Mouse (Mus musculus) hindbrain, postnatal 0 days (tissue): ENCODE data around the gene Gm10282. TPM values are rescaled to one million over a fixed set of nuclear protein-coding genes. Genes with fewer than 3 reads are reported as not detected.

Experiments used
- ATAC-seq: fragments of 200-750 bp; cut with Nextera tagmentation; 2 replicates; pipeline ENCODE4 v1.8.0; 2017; ENCODE audit warnings: mild to moderate bottlenecking, moderate TSS enrichment, moderate library complexity
- DNase-seq: peaks from one replicate; pipeline ENCODE4 v3.0.0-alpha.2; 2015; ENCODE audit warnings: low spot score
- H3K27ac ChIP-seq: fragments of 300-500 bp; sonication (generic); 2 replicates; pipeline ENCODE4 v1.5.1; 2014; ENCODE audit warnings: mild to moderate bottlenecking
- H3K27me3 ChIP-seq: fragments of 300-500 bp; sonication (generic); 2 replicates; pipeline ENCODE4 v1.6.1; 2014; ENCODE audit warnings: low read length, mixed read lengths; ENCODE audit not compliant: insufficient read depth
- H3K36me3 ChIP-seq: fragments of 300-500 bp; sonication (generic); 2 replicates; pipeline ENCODE4 v1.6.1; 2014; ENCODE audit warnings: low read length, mixed read lengths; ENCODE audit not compliant: insufficient read depth
- H3K4me1 ChIP-seq: fragments of 300-500 bp; sonication (generic); 2 replicates; pipeline ENCODE4 v1.6.1; 2014; ENCODE audit warnings: antibody characterized with exemption, low read length, mixed read lengths; ENCODE audit not compliant: insufficient read depth
- H3K4me2 ChIP-seq: fragments of 300-500 bp; sonication (generic); 2 replicates; pipeline ENCODE4 v1.6.1; 2014; ENCODE audit warnings: low read depth, mild to moderate bottlenecking, low read length, moderate library complexity, mixed read lengths
- H3K4me3 ChIP-seq: fragments of 300-500 bp; sonication (generic); 2 replicates; pipeline ENCODE4 v1.5.1; 2014; ENCODE audit warnings: low read length
- H3K9ac ChIP-seq: fragments of 300-500 bp; sonication (generic); replicated peaks from 2 replicates; pipeline ENCODE4 v1.6.1; 2014; ENCODE audit warnings: mild to moderate bottlenecking, low read length, moderate library complexity, mixed read lengths
- H3K9me3 ChIP-seq: fragments of 300-500 bp; sonication (generic); 2 replicates; pipeline ENCODE4 v1.6.1; 2016; ENCODE audit warnings: low read length, mixed read lengths
- CTCF ChIP-seq: IDR thresholded peaks from 2 replicates; pipeline ENCODE4 v1.5.1; 2016; ENCODE audit warnings: antibody characterized with exemption, control low read depth, low read depth
- WGBS: fragments of 180-500 bp; shearing (Covaris S2); extraction: QIAGEN DNeasy Blood & Tissue Kit; methylation state at CpG from one replicate; pipeline ENCODE4 v1.1.7; 2014; 5-methylcytosine and 5-hydroxymethylcytosine counted together
- polyA plus RNA-seq: library from polyadenylated mRNA; unstranded; fragments of >200 nt; fragmentation: Nextera tagmentation; extraction: Ambion mirVana; gene quantifications from 2 replicates; pipeline ENCODE4 v1.2.1, GENCODE M21; 2015
- total RNA-seq: library from RNA; depleted of rRNA; stranded (reverse); fragments of >200 nt; gene quantifications from 2 replicates; pipeline ENCODE4 v1.2.3, GENCODE M21; 2014

Gene Gm10282
- total and polyA plus RNA-seq, 2 experiments from 2014 or later, result 1.5 to 12.3 TPM

DNA sequence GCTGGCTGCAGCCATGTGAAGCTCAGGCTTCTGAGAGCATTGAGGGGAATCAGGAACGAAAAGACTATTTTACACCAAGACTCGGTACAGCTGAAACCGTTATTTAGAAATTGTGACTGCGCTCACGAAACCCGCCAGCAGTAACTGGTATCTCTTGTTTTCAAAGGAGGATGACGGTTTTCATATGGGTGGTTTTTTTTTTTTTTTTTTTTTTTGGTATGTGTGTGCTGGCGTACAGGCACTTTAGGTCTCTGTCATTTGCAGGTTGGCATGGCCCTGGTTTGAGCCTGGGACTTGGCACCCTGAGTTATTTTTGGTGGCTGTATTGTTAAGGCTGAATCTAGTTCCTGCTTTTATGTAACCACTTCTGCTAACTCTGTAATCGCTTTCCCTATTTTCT is 44.8 kb upstream of the Gm10282 start:
- Histone ChIP-seq H3K27me3 (no peaks in the 10 kb centered on the region), H3K27ac (no peak overlapping the region), H3K4me1 (no peaks in the 10 kb centered on the region), H3K9me3 (no peaks in the 10 kb centered on the region), H3K4me3 (no peak overlapping the region), H3K4me2 (no peak overlapping the region), H3K36me3 (peaks cover 19% of the 10 kb centered on the region), H3K9ac (no peak overlapping the region)
- WGBS, result 89% methylated on average over 9 of the region's 9 CpGs
- no peak for DNase-seq
- ATAC-seq, result no peak
- TF ChIP-seq CTCF, result no peak

DNA sequence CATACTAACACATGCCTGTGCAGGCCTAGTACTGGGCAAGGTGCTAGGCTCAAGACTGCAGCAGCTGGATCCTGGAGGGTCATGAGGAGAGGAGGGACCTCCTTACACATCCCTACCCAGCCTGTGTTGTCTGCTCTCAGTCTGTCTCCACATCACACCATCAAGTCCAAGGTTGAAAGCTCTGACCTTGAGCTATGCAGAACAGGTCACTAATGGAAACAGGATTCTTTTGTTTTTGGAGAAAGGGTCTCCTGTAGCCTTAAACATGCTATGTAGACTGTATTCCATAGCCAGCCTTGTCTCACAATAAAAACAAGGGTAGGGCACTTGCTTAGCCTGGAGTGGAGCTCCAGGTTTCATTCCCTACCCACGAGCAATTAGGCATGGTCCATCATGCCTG is 43.9 kb upstream of the Gm10282 start:
- DNase-seq, result no peak
- H3K9me3 ChIP-seq, result no peaks in the 10 kb centered on the region
- peaks cover 11% of the 10 kb centered on the region for H3K36me3 ChIP-seq
- no peak for ATAC-seq
- 88% methylated on average over 1 of the region's 1 CpGs for WGBS
- no peak overlapping the region for H3K27ac ChIP-seq
- no peaks in the 10 kb centered on the region for H3K4me1 ChIP-seq
- no peak overlapping the region for H3K4me3 ChIP-seq
- H3K4me2 ChIP-seq, result no peak overlapping the region
- TF ChIP-seq CTCF, result no peak
- no peak overlapping the region for H3K9ac ChIP-seq
- no peaks in the 10 kb centered on the region for H3K27me3 ChIP-seq

DNA sequence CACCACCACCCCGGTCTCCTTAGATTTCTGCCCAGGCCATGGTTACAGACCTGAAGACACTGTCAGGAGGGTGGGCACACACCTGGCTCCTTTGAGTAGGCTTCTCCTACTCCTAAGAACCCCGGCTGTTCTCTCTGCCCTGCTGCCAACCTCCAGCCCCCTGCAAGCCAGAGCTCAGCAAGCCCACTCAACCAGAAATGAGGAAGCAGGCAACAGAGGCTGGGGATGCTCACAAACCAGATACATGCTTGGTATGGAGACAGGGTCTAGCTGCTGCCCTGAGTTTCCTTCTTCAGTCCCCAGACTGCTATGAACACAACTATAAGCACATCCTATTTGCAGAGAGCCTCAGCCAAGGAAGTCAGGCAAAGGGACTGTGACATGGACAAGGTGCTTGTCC is 43.1 kb upstream of the Gm10282 start:
- ATAC-seq (no peak), DNase-seq (no peak)
- TF ChIP-seq CTCF, result no peak
- H3K27me3 ChIP-seq, result no peaks in the 10 kb centered on the region
- no peak overlapping the region for H3K4me3 ChIP-seq
- no peak overlapping the region for H3K4me2 ChIP-seq
- no peaks in the 10 kb centered on the region for H3K4me1 ChIP-seq
- 98% methylated on average over 2 of the region's 2 CpGs for WGBS
- peaks cover 13% of the 10 kb centered on the region for H3K36me3 ChIP-seq
- H3K27ac ChIP-seq, result no peak overlapping the region
- H3K9ac ChIP-seq, result no peak overlapping the region
- no peaks in the 10 kb centered on the region for H3K9me3 ChIP-seq

DNA sequence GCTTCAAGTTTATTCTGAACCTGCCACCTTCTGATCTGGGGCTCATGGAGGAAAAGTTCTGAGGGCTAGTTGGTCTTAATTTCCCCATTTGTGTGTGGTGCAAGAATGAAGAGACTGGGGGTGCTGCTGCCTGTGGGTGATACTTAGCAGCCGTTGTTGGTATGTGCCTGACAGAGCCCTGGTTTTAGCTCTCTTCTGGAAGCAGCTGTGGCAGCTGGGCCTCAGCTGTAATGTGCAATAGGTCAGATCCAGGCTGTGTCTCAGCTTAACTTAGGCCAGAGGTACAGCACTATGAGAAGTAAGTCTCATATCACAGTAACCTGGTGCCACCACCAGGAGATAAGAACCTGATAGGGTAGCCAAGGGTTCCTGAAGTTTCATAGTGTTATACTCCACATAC is 42.5 kb upstream of the Gm10282 start:
- H3K4me3 ChIP-seq, result no peak overlapping the region
- TF ChIP-seq CTCF, result no peak
- H3K9ac ChIP-seq, result no peak overlapping the region
- no peak for DNase-seq
- no peak overlapping the region for H3K4me2 ChIP-seq
- peaks cover 16% of the 10 kb centered on the region for H3K36me3 ChIP-seq
- no peaks in the 10 kb centered on the region for H3K9me3 ChIP-seq
- 96% methylated on average over 1 of the region's 1 CpGs for WGBS
- H3K27ac ChIP-seq, result no peak overlapping the region
- no peak for ATAC-seq
- no peaks in the 10 kb centered on the region for H3K4me1 ChIP-seq
- H3K27me3 ChIP-seq, result no peaks in the 10 kb centered on the region

DNA sequence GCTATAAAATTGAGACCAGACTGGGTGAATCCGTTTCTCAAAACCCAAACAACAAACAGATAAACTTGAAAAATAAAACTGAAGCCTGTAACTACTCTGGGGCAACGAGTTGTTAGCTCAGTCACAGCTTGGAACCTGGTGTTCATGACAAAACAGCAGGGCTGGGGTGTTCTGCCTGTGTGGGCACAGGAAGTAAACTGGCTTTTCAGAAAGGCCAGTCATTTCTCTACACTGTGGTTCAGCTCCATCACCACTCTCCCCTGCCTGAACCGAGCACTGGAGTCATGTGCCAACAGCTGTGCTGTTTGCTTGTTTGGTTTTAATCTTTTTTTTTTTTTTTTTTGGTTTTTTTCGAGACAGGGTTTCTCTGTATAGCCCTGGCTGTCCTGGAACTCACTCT is 38.7 kb upstream of the Gm10282 start:
- DNase-seq (no peak), ATAC-seq (no peak)
- peaks cover 38% of the 10 kb centered on the region for H3K36me3 ChIP-seq
- H3K9ac ChIP-seq, result no peak overlapping the region
- H3K9me3 ChIP-seq, result no peaks in the 10 kb centered on the region
- no peak overlapping the region for H3K27ac ChIP-seq
- no peak overlapping the region for H3K4me2 ChIP-seq
- H3K27me3 ChIP-seq, result no peaks in the 10 kb centered on the region
- H3K4me1 ChIP-seq, result no peaks in the 10 kb centered on the region
- WGBS, result 86% methylated on average over 3 of the region's 4 CpGs
- TF ChIP-seq CTCF, result no peak
- H3K4me3 ChIP-seq, result no peak overlapping the region

DNA sequence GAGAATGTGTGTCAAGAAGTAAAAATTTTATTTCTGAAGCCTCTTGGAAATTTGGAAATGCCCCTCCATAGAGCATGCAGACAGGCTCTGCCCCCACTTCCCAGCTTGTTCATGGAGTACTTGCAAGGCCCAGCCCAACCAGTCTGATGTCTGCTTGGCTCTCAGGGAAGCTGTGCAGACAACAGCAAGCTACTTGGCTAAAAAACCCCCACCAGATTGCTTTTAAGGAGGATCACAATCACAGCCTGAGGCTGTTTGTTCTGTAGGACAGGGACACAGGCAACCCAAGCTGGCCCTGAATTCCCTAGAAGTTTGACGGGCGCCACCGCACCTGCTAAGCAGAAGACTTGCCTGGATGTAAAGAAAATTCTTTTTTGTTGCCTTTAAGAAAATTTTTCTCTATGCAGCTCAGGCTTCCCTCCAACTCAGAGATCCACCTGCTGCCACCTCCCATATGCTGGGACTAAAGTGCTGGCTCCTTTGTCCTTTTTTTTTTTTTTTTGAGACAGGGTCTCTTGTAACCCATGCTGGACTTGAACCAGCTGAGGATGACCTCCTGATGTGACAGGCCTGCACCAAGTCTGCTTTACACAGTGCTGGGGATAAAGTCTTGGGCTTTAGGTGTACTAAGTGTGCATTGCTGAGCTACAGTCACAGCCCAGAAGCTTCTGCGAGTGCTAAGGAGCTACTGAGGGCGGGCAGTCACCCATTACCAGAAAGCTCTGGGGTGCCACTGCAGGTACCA is 37.7 kb upstream of the Gm10282 start:
- Histone ChIP-seq H3K4me3 (no peak overlapping the region), H3K4me2 (no peak overlapping the region), H3K9ac (no peak overlapping the region), H3K9me3 (no peaks in the 10 kb centered on the region), H3K27me3 (no peaks in the 10 kb centered on the region), H3K4me1 (no peaks in the 10 kb centered on the region), H3K27ac (no peak overlapping the region), H3K36me3 (peaks cover 42% of the 10 kb centered on the region)
- DNase-seq, result no peak
- no peak for ATAC-seq
- TF ChIP-seq CTCF, result no peak
- WGBS, result 93% methylated on average over 5 of the region's 5 CpGs

DNA sequence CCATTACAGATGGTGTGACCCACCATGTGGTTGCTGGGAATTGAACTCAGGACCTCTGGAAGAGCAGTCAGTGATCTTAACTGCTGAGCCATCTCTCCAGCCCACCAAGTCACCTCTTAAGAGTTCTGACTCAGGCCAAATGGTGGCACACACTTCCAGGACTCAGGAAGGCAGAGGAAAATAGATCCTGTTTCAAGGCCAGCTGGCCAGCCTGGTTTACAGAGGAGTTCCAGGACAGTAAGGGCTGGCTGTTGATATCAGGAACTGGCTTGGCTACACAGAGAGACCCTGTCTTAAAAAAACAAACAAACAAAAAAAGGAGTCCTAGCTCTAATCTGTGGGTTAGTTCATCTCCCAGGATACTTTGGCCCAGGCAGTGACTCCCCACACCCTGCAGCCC is 32.0 kb upstream of the Gm10282 start:
- no peaks in the 10 kb centered on the region for H3K9me3 ChIP-seq
- DNase-seq (no peak), ATAC-seq (no peak)

More for the DNA sequence above, 32.0 kb upstream of the Gm10282 start:
- Histone ChIP-seq H3K36me3 (peaks cover 27% of the 10 kb centered on the region), H3K4me1 (no peaks in the 10 kb centered on the region), H3K9ac (no peak overlapping the region), H3K27ac (no peak overlapping the region), H3K4me3 (no peak overlapping the region), H3K27me3 (no peaks in the 10 kb centered on the region), H3K4me2 (no peak overlapping the region)
- TF ChIP-seq CTCF, result no peak
